8 mouse cellular contexts compared by ENCODE assay signal in the genomic region with DNA sequence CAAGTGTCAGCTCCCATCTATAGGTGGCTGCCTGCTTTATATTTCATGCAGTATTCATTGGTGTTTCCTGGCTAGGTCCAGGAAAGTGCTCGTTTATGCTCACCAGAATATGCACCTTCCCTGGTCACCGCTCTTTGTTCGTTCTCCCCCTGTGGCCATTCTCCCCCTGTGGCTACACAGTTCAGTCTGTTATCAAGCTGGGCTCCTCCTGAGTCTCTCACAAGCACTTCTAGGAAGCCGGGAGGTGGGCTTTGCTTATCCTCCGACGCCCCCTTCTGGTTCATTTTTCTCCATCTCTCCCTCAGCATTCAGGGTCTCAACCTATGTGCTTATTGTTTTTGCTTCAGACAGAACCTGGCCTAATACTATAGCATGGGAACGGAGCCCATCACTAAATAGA. TPM values are rescaled to one million over a fixed set of nuclear protein-coding genes. Genes with fewer than 3 reads are reported as not detected.
DNase-seq lines count a peak whose midpoint lies in the region; ATAC-seq and TF ChIP-seq lines count a peak whose summit lies in the region.

No protein-coding gene starts in this region.

- peaks cover 17% of the 10 kb centered on the region for H3K4me1 ChIP-seq in forebrain, embryonic 13.5 days
- peaks cover 27% of the 10 kb centered on the region for H3K4me1 ChIP-seq in midbrain, embryonic 10.5 days

- TF ChIP-seq CTCF in layer of hippocampus, adult 2 months (conservative IDR thresholded peaks at IDR 0.05), result no peak

- DNase-seq in right cerebral cortex, adult 18-20 months, result peak; percentile 6
- no peak for DNase-seq in right cerebral cortex, postnatal 36 days (ENCODE audit: low spot score in 2 of 2)
- DNase-seq in midbrain, embryonic 10.5 days (ENCODE audit: low spot score), result peak; percentile 78
- DNase-seq in yolk sac, embryonic 10.5 days (ENCODE audit: low spot score), result peak; percentile 26
- no peak for DNase-seq in lung, postnatal 14 days
- DNase-seq in layer of hippocampus, adult 2 months (ENCODE audit: low spot score in 2 of 2), result no peak

- H3K9ac ChIP-seq in forebrain, embryonic 13.5 days, result peak overlapping the region; percentile 16; the same call in 1 of the 2 replicates

- peak; percentile 67 for ATAC-seq in forebrain, embryonic 13.5 days
- ATAC-seq in erythroblast, adult 5-6 weeks (replicated peaks; ENCODE audit: low FRiP score, poor library complexity, severe bottlenecking), result no peak

- H3K4me3 ChIP-seq in forebrain, embryonic 13.5 days, result no peak overlapping the region
- H3K4me3 ChIP-seq in midbrain, embryonic 10.5 days, result peak overlapping the region; percentile 34
- H3K4me3 ChIP-seq in layer of hippocampus, adult 2 months, result no peak overlapping the region

- H3K27ac ChIP-seq in forebrain, embryonic 13.5 days, result no peak overlapping the region
- H3K27ac ChIP-seq in midbrain, embryonic 10.5 days (replicated peaks), result peak overlapping the region; percentile 46
- H3K27ac ChIP-seq in layer of hippocampus, adult 2 months, result no peak overlapping the region

- H3K36me3 ChIP-seq in forebrain, embryonic 13.5 days (ENCODE audit: poor library complexity, severe bottlenecking), result no peaks in the 10 kb centered on the region
- no peaks in the 10 kb centered on the region for H3K36me3 ChIP-seq in midbrain, embryonic 10.5 days

- peak overlapping the region; percentile 24 for H3K4me2 ChIP-seq in forebrain, embryonic 13.5 days

- no peaks in the 10 kb centered on the region; the same call in 1 of the 2 replicates for H3K9me3 ChIP-seq in forebrain, embryonic 13.5 days (replicated peaks)
- peaks cover 8% of the 10 kb centered on the region for H3K9me3 ChIP-seq in midbrain, embryonic 10.5 days (replicated peaks)

- H3K27me3 ChIP-seq in forebrain, embryonic 13.5 days, result peaks cover 19% of the 10 kb centered on the region
- peaks cover 58% of the 10 kb centered on the region for H3K27me3 ChIP-seq in midbrain, embryonic 10.5 days (ENCODE audit: low read depth, poor library complexity, severe bottlenecking)

- under 1% methylated on average over 7 of the region's 7 CpGs for whole genome bisulfite sequencing in forebrain, embryonic 13.5 days
- WGBS in midbrain, embryonic 10.5 days, result 3% methylated on average over 7 of the region's 7 CpGs

RNA-seq across cellular contexts. Expression of a gene that starts 6.9 kb away (rescaled TPM):
- polyA plus RNA-seq in forebrain, embryonic 13.5 days (2015; fragmentation: Nextera tagmentation; extraction: Ambion mirVana), result 6.0 and 8.6 TPM in 2 replicates
- 30.0 and 34.0 TPM in 2 replicates for polyA plus RNA-seq in midbrain, embryonic 10.5 days (2016; fragmentation: Nextera tagmentation; extraction: Ambion mirVana)
- not detected in 2 replicates for total RNA-seq in erythroblast, adult 5-6 weeks (2015; ENCODE audit: low replicate concordance)
- total RNA-seq in erythroblast, adult 5-6 weeks (2017; ENCODE audit: low replicate concordance), result not detected in 2 replicates
- total RNA-seq in layer of hippocampus, adult 2 months (2021), result 1 to 10 TPM; 3.7 to 3.8 TPM

Comparison
In these comparisons a context has a peak if more than half of its experiments do, and no peak if none do; other contexts are left out.
1. DNase-seq: peak in right cerebral cortex, adult 18-20 months (single experiment), midbrain, embryonic 10.5 days (single experiment) and yolk sac, embryonic 10.5 days (single experiment); none in right cerebral cortex, postnatal 36 days (0 of 2), lung, postnatal 14 days (single experiment) and layer of hippocampus, adult 2 months (0 of 2).
2. RNA of a gene that starts 6.9 kb away (total RNA-seq): 3.7 to 3.8 TPM in layer of hippocampus, adult 2 months; not detected in erythroblast, adult 5-6 weeks; every median in the first group is over 4 times any median in the second.